Mouse (Mus musculus): ENCODE measurements around the gene Zpbp2.

DNA sequence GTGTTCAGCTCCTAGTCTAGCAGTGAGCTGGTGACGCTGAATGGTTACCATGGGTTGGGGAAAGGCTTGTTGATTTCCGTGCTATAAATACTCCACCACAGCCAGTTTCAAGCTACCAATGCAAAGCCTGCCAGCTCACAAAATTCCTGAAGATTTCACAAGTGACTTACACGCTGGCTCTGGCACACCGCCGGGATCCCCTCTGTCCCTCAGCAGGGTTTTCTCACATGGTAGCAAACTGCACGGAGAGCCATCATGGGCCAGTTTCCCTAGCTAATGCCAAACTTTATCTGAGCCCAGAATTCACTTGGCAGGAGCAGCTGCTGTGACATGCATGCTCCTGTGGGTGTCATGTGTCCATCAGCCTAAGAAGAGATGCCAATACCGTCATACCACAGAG lies 41.5 kb upstream of the Zpbp2 start:
- TF ChIP-seq ZC3H11A (IDR thresholded peaks at IDR 0.05; ENCODE audit: borderline replicate concordance, low read depth, low read length) (no peak), HCFC1 (IDR thresholded peaks at IDR 0.05; ENCODE audit: borderline replicate concordance, insufficient read depth, low read length) (no peak), ZNF384 (IDR thresholded peaks at IDR 0.05; ENCODE audit: low read depth, low read length) (no peak), MAFK (IDR thresholded peaks at IDR 0.05; ENCODE audit: insufficient read depth, low read depth, low read length) (no peak), CHD2 (IDR thresholded peaks at IDR 0.05; ENCODE audit: low read depth, low read length) (no peak)
